Mouse (Mus musculus) limb, embryonic 15.5 days (tissue): ENCODE measurements at regions not wholly inside any gene's neighbourhood (a gene's known extent, or its start where the extent isn't known, plus 50 kb on each side); places are given as distances from the start of the nearest gene placed in this dataset.

ENCODE experiments used
- ATAC-seq: fragments of 200-750 bp; cut with Nextera tagmentation; 2 replicates; pipeline ENCODE4 v1.8.0; 2017; ENCODE audit warnings: low read depth, moderate TSS enrichment; ENCODE audit not compliant: insufficient number of reproducible peaks, low FRiP score, low TSS enrichment
- H3K27ac ChIP-seq: fragments of 300-500 bp; sonication (generic); 2 replicates; pipeline ENCODE4 v1.5.1; 2015; ENCODE audit warnings: moderate library complexity, mild to moderate bottlenecking, inconsistent platforms
- H3K27me3 ChIP-seq: fragments of 300-500 bp; sonication (generic); 2 replicates; pipeline ENCODE4 v1.6.1; 2015; ENCODE audit warnings: inconsistent platforms
- H3K36me3 ChIP-seq: fragments of 300-500 bp; sonication (generic); 2 replicates; pipeline ENCODE4 v1.6.1; 2015; ENCODE audit warnings: inconsistent platforms
- H3K4me1 ChIP-seq: fragments of 300-500 bp; sonication (generic); 2 replicates; pipeline ENCODE4 v1.6.1; 2015; ENCODE audit warnings: inconsistent platforms
- H3K4me2 ChIP-seq: fragments of 300-500 bp; sonication (generic); 2 replicates; pipeline ENCODE4 v1.6.1; 2015; ENCODE audit warnings: mild to moderate bottlenecking, inconsistent platforms
- H3K4me3 ChIP-seq: fragments of 300-500 bp; sonication (generic); 2 replicates; pipeline ENCODE4 v1.5.1; 2015; ENCODE audit warnings: mild to moderate bottlenecking, inconsistent platforms
- H3K9ac ChIP-seq: fragments of 300-500 bp; sonication (generic); 2 replicates; pipeline ENCODE4 v1.6.1; 2015; ENCODE audit warnings: inconsistent platforms
- H3K9me3 ChIP-seq: fragments of 300-500 bp; sonication (generic); 2 replicates; pipeline ENCODE4 v1.6.1; 2016; ENCODE audit warnings: inconsistent platforms
- WGBS: fragments of 180-500 bp; shearing (Covaris S2); methylation state at CpG from one replicate; pipeline ENCODE4 v1.1.7; 2015; 5-methylcytosine and 5-hydroxymethylcytosine counted together

- Histone ChIP-seq H3K4me3 (no peak overlapping the region), H3K4me1 (peaks cover 4% of the 10 kb centered on the region; the same call in 1 of the 2 replicates), H3K9ac (no peak overlapping the region), H3K27ac (no peak overlapping the region), H3K27me3 (no peaks in the 10 kb centered on the region), H3K4me2 (no peak overlapping the region), H3K9me3 (no peaks in the 10 kb centered on the region), H3K36me3 (no peaks in the 10 kb centered on the region)
- ATAC-seq, result no peak
- WGBS, result 79% methylated on average over 9 of the region's 9 CpGs
These were observed 599.3 kb downstream of the Ptprc start for GRCm38 (mm10) chr1:137576174-137576573.

- peaks cover 5% of the 10 kb centered on the region; the same call in 1 of the 2 replicates for H3K4me1 ChIP-seq
- ATAC-seq, result no peak
- no peaks in the 10 kb centered on the region for H3K9me3 ChIP-seq
- H3K9ac ChIP-seq, result no peak overlapping the region
- no peaks in the 10 kb centered on the region for H3K27me3 ChIP-seq
- H3K4me3 ChIP-seq, result no peak overlapping the region
- no peak overlapping the region for H3K27ac ChIP-seq
- H3K4me2 ChIP-seq, result no peak overlapping the region
- H3K36me3 ChIP-seq, result no peaks in the 10 kb centered on the region
These were observed 600.1 kb downstream of the Ptprc start for GRCm38 (mm10) chr1:137575380-137575779.

- Histone ChIP-seq H3K36me3 (no peaks in the 10 kb centered on the region), H3K4me2 (no peak overlapping the region), H3K9ac (no peak overlapping the region), H3K4me1 (peaks cover 7% of the 10 kb centered on the region; the same call in 1 of the 2 replicates), H3K9me3 (no peaks in the 10 kb centered on the region), H3K4me3 (no peak overlapping the region), H3K27me3 (no peaks in the 10 kb centered on the region), H3K27ac (no peak overlapping the region; the same call in 1 of the 2 replicates)
- 0 out of 2 replicates have a peak, but pooled peaks have one; percentile 44 for ATAC-seq
- WGBS, result 31% methylated on average over 6 of the region's 6 CpGs
These were observed 603.3 kb downstream of the Ptprc start for GRCm38 (mm10) chr1:137571905-137572865.

GRCm38 (mm10) chr1:137571190-137571904, 604.2 kb downstream of the Ptprc start:
- H3K27ac ChIP-seq, result no peak overlapping the region
- H3K4me3 ChIP-seq, result no peak overlapping the region
- peaks cover 7% of the 10 kb centered on the region; the same call in 1 of the 2 replicates for H3K4me1 ChIP-seq
- WGBS, result 39% methylated on average over 4 of the region's 4 CpGs
- no peaks in the 10 kb centered on the region for H3K36me3 ChIP-seq
- no peak overlapping the region for H3K4me2 ChIP-seq
- H3K9me3 ChIP-seq, result no peaks in the 10 kb centered on the region
- no peak for ATAC-seq
- H3K27me3 ChIP-seq, result no peaks in the 10 kb centered on the region
- no peak overlapping the region for H3K9ac ChIP-seq

GRCm38 (mm10) chr1:137567526-137567925, 607.3 kb upstream of the Nr5a2 start:
- Histone ChIP-seq H3K9ac (no peak overlapping the region), H3K36me3 (no peaks in the 10 kb centered on the region), H3K27me3 (no peaks in the 10 kb centered on the region), H3K4me1 (peaks cover 19% of the 10 kb centered on the region), H3K27ac (no peak overlapping the region), H3K4me3 (no peak overlapping the region), H3K9me3 (no peaks in the 10 kb centered on the region), H3K4me2 (no peak overlapping the region)
- no peak for ATAC-seq
- 91% methylated on average over 1 of the region's 1 CpGs for WGBS

GRCm38 (mm10) chr1:137565573-137566048, 605.4 kb upstream of the Nr5a2 start:
- H3K27me3 ChIP-seq, result no peaks in the 10 kb centered on the region
- peaks cover 16% of the 10 kb centered on the region for H3K4me1 ChIP-seq
- WGBS, result 41% methylated on average over 4 of the region's 4 CpGs
- peak overlapping the region; percentile 54; the same call in 1 of the 2 replicates for H3K27ac ChIP-seq
- H3K4me2 ChIP-seq, result no peak overlapping the region
- no peak overlapping the region for H3K4me3 ChIP-seq
- ATAC-seq, result peak; percentile 58; the same call in 1 of the 2 replicates
- H3K9ac ChIP-seq, result no peak overlapping the region
- no peaks in the 10 kb centered on the region for H3K36me3 ChIP-seq
- H3K9me3 ChIP-seq, result no peaks in the 10 kb centered on the region

GRCm38 (mm10) chr1:137561686-137562085, 601.4 kb upstream of the Nr5a2 start:
- 76% methylated on average over 3 of the region's 3 CpGs for WGBS
- H3K9ac ChIP-seq, result no peak overlapping the region
- H3K27ac ChIP-seq, result no peak overlapping the region
- no peak overlapping the region for H3K4me3 ChIP-seq
- H3K36me3 ChIP-seq, result no peaks in the 10 kb centered on the region
- ATAC-seq, result no peak
- H3K9me3 ChIP-seq, result no peaks in the 10 kb centered on the region
- H3K4me1 ChIP-seq, result peaks cover 17% of the 10 kb centered on the region
- H3K27me3 ChIP-seq, result no peaks in the 10 kb centered on the region
- no peak overlapping the region for H3K4me2 ChIP-seq

- no peaks in the 10 kb centered on the region for H3K36me3 ChIP-seq
- H3K27ac ChIP-seq, result 0 out of 2 replicates have a peak overlapping the region, but pooled peaks have one; percentile 33
- WGBS, result 37% methylated on average over 11 of the region's 11 CpGs
- no peaks in the 10 kb centered on the region for H3K9me3 ChIP-seq
- H3K27me3 ChIP-seq, result no peaks in the 10 kb centered on the region
- 0 out of 2 replicates have a peak, but pooled peaks have one; percentile 72 for ATAC-seq
- H3K9ac ChIP-seq, result no peak overlapping the region
- H3K4me2 ChIP-seq, result no peak overlapping the region
- no peak overlapping the region for H3K4me3 ChIP-seq
- peaks cover 15% of the 10 kb centered on the region for H3K4me1 ChIP-seq
These were observed 600.4 kb upstream of the Nr5a2 start for GRCm38 (mm10) chr1:137560389-137561268.

- 91% methylated on average over 1 of the region's 1 CpGs for WGBS
- Histone ChIP-seq H3K4me2 (no peak overlapping the region), H3K9me3 (no peaks in the 10 kb centered on the region), H3K4me3 (no peak overlapping the region), H3K27me3 (no peaks in the 10 kb centered on the region), H3K4me1 (no peaks in the 10 kb centered on the region), H3K27ac (no peak overlapping the region), H3K36me3 (no peaks in the 10 kb centered on the region), H3K9ac (no peak overlapping the region)
- no peak for ATAC-seq
These were observed 589.4 kb upstream of the Nr5a2 start for GRCm38 (mm10) chr1:137549659-137550058.

GRCm38 (mm10) chr1:137545666-137546065, 585.4 kb upstream of the Nr5a2 start:
- no peaks in the 10 kb centered on the region for H3K27me3 ChIP-seq
- no peak overlapping the region for H3K9ac ChIP-seq
- no peaks in the 10 kb centered on the region for H3K9me3 ChIP-seq
- ATAC-seq, result no peak
- H3K4me1 ChIP-seq, result no peaks in the 10 kb centered on the region
- no peak overlapping the region for H3K4me3 ChIP-seq
- H3K27ac ChIP-seq, result no peak overlapping the region
- H3K4me2 ChIP-seq, result no peak overlapping the region
- no peaks in the 10 kb centered on the region for H3K36me3 ChIP-seq

- Histone ChIP-seq H3K4me3 (no peak overlapping the region), H3K36me3 (no peaks in the 10 kb centered on the region), H3K4me2 (no peak overlapping the region), H3K9ac (no peak overlapping the region), H3K4me1 (no peaks in the 10 kb centered on the region), H3K9me3 (no peaks in the 10 kb centered on the region), H3K27ac (no peak overlapping the region), H3K27me3 (no peaks in the 10 kb centered on the region)
- ATAC-seq, result no peak
- 93% methylated on average over 3 of the region's 3 CpGs for WGBS
These were observed 583.6 kb upstream of the Nr5a2 start for GRCm38 (mm10) chr1:137543828-137544227.
